Comparison of ENCODE assay signal across 25 mouse cellular contexts in genomic region chr1:181372306-181372705, GRCm38 (mm10). TPM values are rescaled to one million over a fixed set of nuclear protein-coding genes. Genes with fewer than 3 reads are reported as not detected.
A peak's percentile ranks its signal among the peaks of the same experiment; 100 is the strongest.
DNase-seq lines count a peak whose midpoint lies in the region; ATAC-seq and TF ChIP-seq lines count a peak whose summit lies in the region.
"Had no signal": no experiment of that assay in that cellular context is flagged by ENCODE, and none has a peak within 500 bp of the region (broad histone marks: within the 10 kb centered on the region; RNA-seq: fewer than 3 reads in every experiment).

No protein-coding gene starts in this region.

- 5% methylated on average over 6 of the region's 6 CpGs for WGBS in liver, embryonic 14.5 days (ENCODE audit: insufficient replicate concordance)
- 49% methylated on average over 6 of the region's 6 CpGs for WGBS in heart, embryonic 10.5 days
- WGBS in midbrain, embryonic 13.5 days, result 81% methylated on average over 6 of the region's 6 CpGs

- DNase-seq in G1E (ENCODE audit: low spot score), result no peak
- peak in 2 of 3 experiments; percentile 20 to 35 for DNase-seq in liver, embryonic 14.5 days (ENCODE audit: low read depth in 3 of 3, low spot score in 3 of 3)
- DNase-seq in heart, embryonic 10.5 days (ENCODE audit: low spot score), result no peak
- no peak for DNase-seq in adrenal gland, postnatal 25 days
- no peak for DNase-seq in embryo, embryonic 9.5 days (ENCODE audit: extremely low spot score)
- DNase-seq: adrenal gland, postnatal 14 days; cerebellum, adult 9-10 months; kidney, postnatal 4 days; layer of hippocampus, adult 9-11 months; lung, postnatal 36 days; retina, postnatal 1 day; thymus, postnatal 36 days had no signal

- H3K9ac ChIP-seq in liver, embryonic 14.5 days (replicated peaks), result no peak overlapping the region
- H3K9ac ChIP-seq in midbrain, embryonic 13.5 days (replicated peaks), result no peak overlapping the region
- H3K9ac ChIP-seq: embryonic facial prominence, embryonic 12.5 days; forebrain, embryonic 12.5 days; lung, embryonic 15.5 days; neural tube, embryonic 12.5 days had no signal

- no peak for TF ChIP-seq CTCF in G1E (IDR thresholded peaks at IDR 0.05; ENCODE audit: low read depth, low read length)
- no peak for TF ChIP-seq CTCF in liver, embryonic 14.5 days (IDR thresholded peaks at IDR 0.05; ENCODE audit: low read depth)

- H3K9me3 ChIP-seq in G1E (replicated peaks), result no peaks in the 10 kb centered on the region
- no peaks in the 10 kb centered on the region for H3K9me3 ChIP-seq in liver, embryonic 14.5 days (ENCODE audit: control insufficient read depth, low read length)
- H3K9me3 ChIP-seq in heart, embryonic 10.5 days, result no peaks in the 10 kb centered on the region
- H3K9me3 ChIP-seq in midbrain, embryonic 13.5 days, result no peaks in the 10 kb centered on the region
- H3K9me3 ChIP-seq: embryonic facial prominence, embryonic 12.5 days; forebrain, embryonic 12.5 days; lung, embryonic 15.5 days; neural tube, embryonic 12.5 days had no signal

- no peak overlapping the region for H3K4me3 ChIP-seq in G1E (ENCODE audit: low read depth, low read length)
- no peak overlapping the region for H3K4me3 ChIP-seq in liver, embryonic 14.5 days (ENCODE audit: insufficient read depth in 1 of 2, low read depth in 2 of 2, low read length in 2 of 2)
- no peak overlapping the region for H3K4me3 ChIP-seq in heart, embryonic 10.5 days
- H3K4me3 ChIP-seq in midbrain, embryonic 13.5 days (replicated peaks), result no peak overlapping the region
- H3K4me3 ChIP-seq: embryonic facial prominence, embryonic 12.5 days; erythroblast, embryonic 14.5 days; forebrain, embryonic 12.5 days; lung, embryonic 15.5 days; neural tube, embryonic 12.5 days had no signal

- H3K4me2 ChIP-seq in liver, embryonic 14.5 days (ENCODE audit: low read depth), result peak overlapping the region; percentile 2
- no peak overlapping the region for H3K4me2 ChIP-seq in midbrain, embryonic 13.5 days (replicated peaks)
- H3K4me2 ChIP-seq: embryonic facial prominence, embryonic 12.5 days; forebrain, embryonic 12.5 days; lung, embryonic 15.5 days; midbrain, embryonic 11.5 days; neural tube, embryonic 12.5 days had no signal

- peaks cover 36% of the 10 kb centered on the region for H3K4me1 ChIP-seq in G1E (ENCODE audit: insufficient read depth, low read depth, low read length)
- peaks cover 23 to 50% of the 10 kb centered on the region in 2 experiments for H3K4me1 ChIP-seq in liver, embryonic 14.5 days (replicated peaks; ENCODE audit: control insufficient read depth in 2 of 2, insufficient read depth in 2 of 2, low read length in 1 of 2)
- no peaks in the 10 kb centered on the region for H3K4me1 ChIP-seq in heart, embryonic 10.5 days
- H3K4me1 ChIP-seq in midbrain, embryonic 13.5 days (replicated peaks), result peaks cover 24% of the 10 kb centered on the region
- H3K4me1 ChIP-seq: neural tube, embryonic 12.5 days had no signal

- peak; percentile 55; the same call in 1 of the 2 replicates for TF ChIP-seq EP300 in liver, embryonic 14.5 days (IDR thresholded peaks at IDR 0.05; ENCODE audit: low read depth)

- ATAC-seq in G1E (ENCODE audit: extremely low read depth, insufficient number of reproducible peaks, low FRiP score, poor library complexity, severe bottlenecking), result peak; percentile 43; the same call in 1 of the 2 replicates
- ATAC-seq in granulocyte monocyte progenitor cell, adult 5-6 weeks (replicated peaks; ENCODE audit: poor library complexity, severe bottlenecking), result peak; percentile 89
- ATAC-seq in liver, embryonic 14.5 days (ENCODE audit: insufficient read depth), result peak; percentile 71
- peak; percentile 87 for ATAC-seq in megakaryocyte progenitor cell, adult 5-6 weeks (replicated peaks; ENCODE audit: poor library complexity)
- no peak for ATAC-seq in midbrain, embryonic 13.5 days
- ATAC-seq: hindbrain, postnatal 0 days; intestine, embryonic 16.5 days had no signal

- no peak overlapping the region for H3K27ac ChIP-seq in liver, embryonic 14.5 days
- no peak overlapping the region for H3K27ac ChIP-seq in heart, embryonic 10.5 days
- H3K27ac ChIP-seq in midbrain, embryonic 13.5 days, result no peak overlapping the region
- H3K27ac ChIP-seq: embryonic facial prominence, embryonic 12.5 days; forebrain, embryonic 12.5 days; hindbrain, postnatal 0 days; lung, embryonic 15.5 days; neural tube, embryonic 12.5 days had no signal

- no peaks in the 10 kb centered on the region for H3K36me3 ChIP-seq in G1E (replicated peaks)
- H3K36me3 ChIP-seq in liver, embryonic 14.5 days (replicated peaks; ENCODE audit: control insufficient read depth, insufficient read depth, low read depth), result no peaks in the 10 kb centered on the region
- no peaks in the 10 kb centered on the region for H3K36me3 ChIP-seq in heart, embryonic 10.5 days
- H3K36me3 ChIP-seq in midbrain, embryonic 13.5 days, result no peaks in the 10 kb centered on the region
- H3K36me3 ChIP-seq: embryonic facial prominence, embryonic 12.5 days; forebrain, embryonic 12.5 days; lung, embryonic 15.5 days; neural tube, embryonic 12.5 days had no signal

- H3K27me3 ChIP-seq in G1E (ENCODE audit: insufficient read depth, low read length), result peaks cover 51% of the 10 kb centered on the region
- peaks cover 5% of the 10 kb centered on the region for H3K27me3 ChIP-seq in liver, embryonic 14.5 days (ENCODE audit: control insufficient read depth, insufficient read depth, low read length)
- peaks cover 23% of the 10 kb centered on the region; the same call in 1 of the 2 replicates for H3K27me3 ChIP-seq in heart, embryonic 10.5 days (ENCODE audit: insufficient read depth, poor library complexity, severe bottlenecking)
- no peaks in the 10 kb centered on the region for H3K27me3 ChIP-seq in midbrain, embryonic 13.5 days
- H3K27me3 ChIP-seq: embryonic facial prominence, embryonic 12.5 days; forebrain, embryonic 12.5 days; lung, embryonic 15.5 days; neural tube, embryonic 12.5 days had no signal

RNA-seq across cellular contexts. Expression of gene Cnih3, which starts 19.9 kb away (rescaled TPM):
- total RNA-seq in G1E (2014; fragmentation: Nextera tagmentation) (not detected in 2 replicates), G1E (2017) (0.11 TPM in 1 of 2 replicates, not detected in the other)
- polyA plus RNA-seq in G1E (2012), result not detected in 2 replicates
- not detected in 2 replicates for total RNA-seq in granulocyte monocyte progenitor cell, adult 5-6 weeks (2014; fragmentation: Nextera tagmentation)
- not detected in 2 replicates for total RNA-seq in granulocyte monocyte progenitor cell, adult 5-6 weeks (2017)
- polyA plus RNA-seq in liver, embryonic 14.5 days (2012; rRNA removed), result 0.02 TPM in 1 of 2 replicates, not detected in the other
- not detected in 2 replicates for polyA plus RNA-seq in liver, embryonic 14.5 days (2014; fragmentation: Nextera tagmentation; extraction: Ambion mirVana)
- total RNA-seq in megakaryocyte progenitor cell, adult 5-6 weeks (2015), result not detected in 2 replicates
- not detected in 2 replicates for total RNA-seq in megakaryocyte progenitor cell, adult 5-6 weeks (2017)
- 0.14 and 0.23 TPM in 2 replicates for polyA plus RNA-seq in heart, embryonic 10.5 days (2016; fragmentation: Nextera tagmentation; extraction: Ambion mirVana)
- polyA plus RNA-seq in midbrain, embryonic 13.5 days (2015; fragmentation: Nextera tagmentation; extraction: Ambion mirVana), result 2.6 and 3.8 TPM in 2 replicates
- total RNA-seq in adrenal gland, postnatal 25 days (2021), result not detected in 2 replicates
- total RNA-seq: adrenal gland, postnatal 14 days; gastrocnemius, adult 18-20 months had no signal
- polyA plus RNA-seq: erythroblast, embryonic 14.5 days; heart, embryonic 16.5 days had no signal

Comparison
In these comparisons a context has a peak if more than half of its experiments do, and no peak if none do; other contexts are left out.
1. DNase-seq: peak in liver, embryonic 14.5 days (2 of 3); none in G1E (single experiment), heart, embryonic 10.5 days (single experiment), adrenal gland, postnatal 25 days (single experiment) and embryo, embryonic 9.5 days (single experiment).